Mouse (Mus musculus) spleen, postnatal 14 days (tissue): ENCODE measurements around the gene Itpk1.

Experiments
- DNase-seq, 2 experiments: peaks; one replicate each; pipeline ENCODE4 v3.0.0; 2021 to 2022; ENCODE audit warnings: low spot score in 2 of 2

Itpk1 gene

GRCm38 (mm10) chr12:102704457-102705198, at the start of gene Itpk1:
TSS of gene Itpk1 (minus strand) at chr12:102704930.
- DNase-seq, result no peak

DNA sequence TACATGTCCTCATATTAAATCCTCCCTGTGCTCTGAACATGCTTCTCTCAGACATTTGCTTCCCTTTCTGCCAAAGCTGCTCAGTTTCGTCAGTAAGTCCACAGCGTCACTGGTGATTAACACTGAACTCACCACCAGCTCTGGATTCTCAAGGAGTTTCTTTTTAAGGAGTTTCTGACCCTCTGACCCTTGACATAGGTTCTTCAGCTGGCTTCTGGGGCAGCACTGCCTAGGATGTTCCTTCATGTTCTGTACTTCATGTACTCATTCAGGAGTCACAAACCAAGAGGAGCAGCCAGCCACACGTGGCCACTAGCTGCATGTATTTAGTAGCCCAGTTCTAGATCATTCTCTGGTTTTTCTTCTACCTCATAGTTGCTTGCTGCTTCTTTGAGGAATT, 43.5 kb upstream of the Itpk1 start:
- DNase-seq, result no peak

DNA sequence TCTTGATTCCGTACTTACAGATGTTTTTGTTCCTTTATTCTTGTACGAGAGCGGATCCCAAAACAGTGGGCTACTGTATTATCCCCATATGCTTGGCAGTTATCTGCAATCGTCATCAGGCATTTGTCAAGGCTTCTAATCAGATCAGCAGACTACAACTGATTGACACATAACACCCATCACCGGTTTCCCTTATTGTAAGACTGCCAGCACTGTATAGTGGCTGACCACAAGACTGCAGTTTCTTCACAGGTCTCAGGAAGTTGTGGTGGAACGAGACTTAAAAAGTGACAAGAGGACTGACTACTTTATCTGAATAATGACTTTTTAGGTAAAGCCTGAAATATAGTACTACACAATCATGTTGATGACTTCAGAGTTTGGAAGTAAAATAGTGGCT, 40.1 kb upstream of the Itpk1 start:
- DNase-seq, result no peak

GRCm38 (mm10) chr12:102743589-102744574, 39.2 kb upstream of the Itpk1 start, which contains the start of the genes Moap1 and Tmem251:
TSS of gene Moap1 (minus strand) at chr12:102743661.
TSS of gene Tmem251 (plus strand) at chr12:102743762.
- peak; percentile 81 to 86 for DNase-seq

DNA sequence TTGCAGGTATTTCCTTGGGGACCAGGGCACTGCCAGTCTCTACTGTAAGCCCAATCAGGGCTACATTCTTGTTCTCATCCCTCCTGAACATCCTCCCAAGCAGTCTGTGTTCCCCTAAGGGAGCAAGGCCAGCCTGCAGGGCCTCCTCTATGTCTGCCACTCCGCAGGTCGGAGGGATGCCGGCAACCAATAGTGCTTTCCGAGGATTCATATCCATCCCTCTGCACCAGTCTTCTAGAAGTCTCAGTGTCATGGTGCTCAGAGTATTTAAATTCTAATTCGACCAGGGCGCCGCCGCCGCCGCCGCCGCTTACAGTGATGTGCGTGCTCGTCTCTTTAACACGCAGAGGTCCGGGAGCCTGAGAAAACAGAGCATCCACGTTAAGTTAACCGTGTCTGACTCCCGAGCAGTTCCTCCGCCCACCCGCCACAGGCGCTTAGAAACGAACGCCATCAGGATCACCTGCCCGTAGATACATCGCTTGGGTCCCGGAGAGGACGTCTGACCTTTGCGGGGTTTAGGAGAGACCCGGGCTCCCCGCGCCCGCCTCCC, 38.4 kb upstream of the Itpk1 start:
- DNase-seq, result no peak

GRCm38 (mm10) chr12:102742056-102742455, 37.3 kb upstream of the Itpk1 start:
- DNase-seq, result no peak

GRCm38 (mm10) chr12:102740285-102740684, 35.6 kb upstream of the Itpk1 start:
- no peak for DNase-seq

DNA sequence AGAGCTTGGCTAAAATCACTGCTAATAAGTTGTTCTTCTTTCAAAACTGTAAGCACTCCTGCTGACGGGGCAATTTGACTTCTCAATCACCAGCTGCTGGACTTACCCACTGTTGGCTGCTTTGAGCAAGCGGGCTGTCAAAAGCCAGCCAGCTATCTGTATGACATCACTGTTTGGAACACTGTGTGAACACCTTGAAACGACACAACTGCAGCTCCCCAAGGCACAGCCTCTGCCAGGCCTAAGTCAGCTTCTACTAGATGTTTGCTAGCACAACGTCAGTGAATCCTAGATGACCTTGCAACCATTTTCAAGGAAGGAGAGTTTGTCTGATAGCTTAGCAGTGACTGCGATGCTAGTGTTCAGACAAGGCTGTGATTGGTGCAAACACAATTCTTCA, 34.4 kb upstream of the Itpk1 start:
- DNase-seq, result no peak

- DNase-seq, result peak; percentile 36 to 60
Observed at GRCm38 (mm10) chr12:102733381-102733780, 28.7 kb upstream of the Itpk1 start.

DNA sequence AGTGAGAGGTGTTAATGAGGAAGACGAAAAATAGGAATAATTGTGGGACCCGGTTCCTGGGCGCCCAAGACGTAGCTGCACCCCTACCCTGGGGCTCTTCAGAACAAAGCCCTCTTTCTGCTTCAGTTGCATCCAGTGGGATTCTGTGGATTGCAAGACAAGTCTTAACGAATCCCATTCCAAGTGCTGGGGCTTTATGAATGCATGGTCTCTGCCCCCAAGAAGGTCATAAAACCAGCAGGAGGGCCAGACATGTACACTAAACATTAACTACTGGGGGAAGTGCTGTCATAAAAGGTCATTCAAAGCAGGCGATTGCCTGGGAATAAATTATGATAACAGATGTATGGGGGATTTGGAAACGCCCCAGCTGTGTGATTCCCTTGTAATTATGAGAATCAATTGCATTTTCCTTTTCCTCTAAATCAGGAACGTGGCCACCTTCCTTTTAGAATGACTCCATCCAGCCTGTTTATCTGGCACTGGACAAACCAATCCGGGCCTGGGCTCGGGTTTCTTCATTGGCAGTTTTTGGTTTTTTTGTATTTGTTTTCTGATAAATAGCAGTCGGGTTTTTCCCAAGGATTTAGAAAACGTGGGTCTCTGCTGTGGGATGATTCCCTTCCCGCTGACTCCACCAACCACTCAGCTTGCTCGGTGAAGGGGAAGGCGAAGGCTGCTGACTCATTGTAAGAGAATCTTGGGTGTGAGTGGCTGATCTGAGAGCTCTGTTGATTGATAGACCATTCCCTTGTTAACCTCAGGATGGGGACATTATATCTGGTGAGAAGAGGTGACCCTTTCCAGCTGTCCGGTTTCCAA, 26.3 kb upstream of the Itpk1 start:
- no peak for DNase-seq

DNA sequence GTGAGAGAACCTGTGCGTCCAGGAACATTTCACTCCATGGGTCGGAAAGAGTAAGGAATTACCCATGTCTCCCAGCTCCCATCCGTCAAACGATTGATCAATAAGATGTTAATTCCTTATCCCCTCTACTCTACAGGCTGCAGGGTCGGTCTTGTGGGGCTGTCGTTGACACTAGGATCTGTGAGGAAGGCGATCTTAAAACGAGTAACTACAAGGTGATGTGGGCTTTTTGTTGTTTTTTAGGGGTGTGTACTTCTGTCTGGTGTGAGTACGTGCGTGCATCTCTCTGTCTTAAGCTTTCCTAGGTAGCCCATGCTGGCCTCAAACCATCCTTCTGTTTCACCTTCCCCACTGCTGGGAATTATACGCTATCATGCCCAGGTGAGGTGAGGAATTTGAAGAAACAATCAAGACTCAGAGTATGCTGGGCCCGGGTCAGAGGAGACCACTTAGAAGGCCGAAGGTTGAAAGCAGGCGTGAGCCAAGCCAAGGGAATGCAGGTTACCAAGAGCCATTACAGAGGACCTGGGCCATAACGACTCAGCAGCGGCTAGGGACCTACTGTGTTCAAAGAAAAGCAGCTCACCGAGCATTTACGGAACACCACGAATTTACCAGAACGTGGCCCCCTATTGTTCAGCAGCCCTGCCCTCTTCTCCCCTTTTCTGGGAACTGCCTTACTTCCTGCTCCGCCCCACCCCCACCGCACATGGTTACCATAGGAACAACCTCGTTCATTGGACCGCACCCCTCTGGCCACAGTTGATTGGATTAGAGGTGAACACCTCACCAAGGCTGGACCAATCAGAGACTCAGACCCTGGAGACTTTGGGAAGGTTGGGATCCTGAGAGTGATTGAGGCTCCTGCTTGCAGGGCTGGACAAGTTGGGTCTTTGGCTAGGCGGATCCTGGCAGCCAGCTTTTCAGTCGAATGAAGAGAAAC, 25.4 kb upstream of the Itpk1 start:
- no peak for DNase-seq

- DNase-seq, result no peak
Observed at GRCm38 (mm10) chr12:102725761-102726175, 21.0 kb upstream of the Itpk1 start.

DNA sequence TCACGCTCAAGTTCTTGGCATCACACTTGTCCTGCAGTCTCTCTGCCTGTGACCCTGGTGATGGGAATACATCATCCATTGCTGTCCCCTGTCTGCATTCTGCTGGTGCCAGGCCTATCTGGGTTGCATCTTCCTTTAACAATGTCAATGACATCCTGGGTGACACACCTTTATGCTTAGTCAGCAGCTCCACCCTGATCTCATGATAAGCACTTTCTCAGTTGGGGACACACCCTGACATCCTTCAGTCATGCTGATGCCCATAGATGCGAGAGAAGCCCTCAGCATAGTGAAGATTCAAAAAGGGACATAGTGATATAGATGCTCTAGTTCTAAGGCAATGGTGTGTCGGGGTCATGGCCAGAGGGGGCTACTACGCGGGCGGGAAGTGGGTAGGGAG, 20.4 kb upstream of the Itpk1 start:
- DNase-seq, result no peak

DNA sequence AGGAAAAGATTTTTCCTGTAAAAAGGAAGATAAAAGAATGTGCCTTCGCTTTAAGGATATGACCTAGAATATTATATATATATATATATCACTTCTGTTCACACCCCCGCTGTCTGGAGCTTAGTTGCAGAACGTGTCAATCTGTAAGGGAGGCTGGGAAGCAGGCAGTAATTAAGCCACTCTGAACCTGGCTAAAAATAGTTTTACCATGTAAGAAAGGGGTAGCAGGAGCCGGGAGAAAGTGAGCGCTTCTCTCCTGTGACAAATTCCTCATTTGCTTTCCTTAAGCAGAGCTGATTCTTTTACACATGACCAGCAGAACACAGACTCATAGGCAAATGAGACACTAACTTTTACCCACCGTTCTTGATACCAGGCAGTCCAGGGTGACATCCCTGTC, 19.1 kb upstream of the Itpk1 start:
- DNase-seq, result no peak

- DNase-seq, result no peak
Observed at GRCm38 (mm10) chr12:102722966-102723365, 18.2 kb upstream of the Itpk1 start.

DNA sequence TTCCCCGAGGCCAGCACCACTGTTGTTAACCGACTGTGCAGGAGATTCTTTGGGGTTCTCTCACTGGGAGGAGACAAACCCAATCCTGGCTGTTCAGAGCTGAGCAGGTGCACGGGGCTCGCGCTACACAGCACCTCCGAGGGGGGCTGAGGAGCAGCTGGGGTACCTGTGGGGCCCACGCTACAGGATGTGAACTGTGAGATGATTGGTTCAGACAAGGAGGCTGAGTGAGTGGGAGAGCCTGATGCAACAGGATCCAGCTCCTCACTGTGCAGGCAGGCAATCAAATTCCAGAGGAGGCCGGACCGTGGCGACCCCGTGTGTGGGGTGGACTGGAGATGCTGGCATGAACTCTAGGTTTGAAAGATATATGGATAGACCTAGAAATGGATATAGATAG, 17.7 kb upstream of the Itpk1 start:
- DNase-seq, result no peak

- DNase-seq, result peak in 1 of 2 experiments; percentile 29
Observed at GRCm38 (mm10) chr12:102719552-102720315, 15.0 kb upstream of the Itpk1 start.

GRCm38 (mm10) chr12:102714654-102715395, 10.1 kb upstream of the Itpk1 start:
- DNase-seq, result no peak

GRCm38 (mm10) chr12:102714116-102714515, 9.4 kb upstream of the Itpk1 start:
- no peak for DNase-seq
